Mouse (Mus musculus): ENCODE measurements at regions not wholly inside any gene's neighbourhood (a gene's known extent, or its start where the extent isn't known, plus 50 kb on each side); places are given as distances from the start of the nearest gene placed in this dataset.
A peak's percentile ranks its signal among the peaks of the same experiment; 100 is the strongest.
"Not testable (repeated sequence)": the region's sequence is repeated elsewhere in the genome, so short reads cannot be mapped to it uniquely, and the experiment has no call there.

GRCm38 (mm10) chr8:112257311-112257894 is 242.6 kb upstream of the Gm6793 start:
- Histone ChIP-seq H3K27me3 (ENCODE audit: control insufficient read depth, insufficient read depth, low read length) (no peaks in the 10 kb centered on the region), H3K4me3 (ENCODE audit: low read depth, low read length) (no peak overlapping the region), H3K9ac (ENCODE audit: low read length) (no peak overlapping the region), H3K4me1 (ENCODE audit: control insufficient read depth, insufficient read depth, low read length) (no peaks in the 10 kb centered on the region; the same call in 1 of the 2 replicates), H3K27ac (replicated peaks; ENCODE audit: low read depth, low read length) (no peak overlapping the region), H3K36me3 (ENCODE audit: control insufficient read depth, insufficient read depth, low read length) (no peaks in the 10 kb centered on the region), H3K4me2 (ENCODE audit: low read depth, severe bottlenecking) (peak overlapping the region; percentile 15), H3K9me3 (ENCODE audit: control insufficient read depth, low read length) (no peaks in the 10 kb centered on the region)
- ATAC-seq (ENCODE audit: insufficient number of reproducible peaks, low FRiP score, low TSS enrichment, low read depth) (no peak), DNase-seq (ENCODE audit: low spot score) (no peak)
- WGBS: 31% methylated on average over 18 of the region's 18 CpGs

- H3K9ac ChIP-seq (ENCODE audit: low read length): not testable (repeated sequence)
These were observed 231.8 kb upstream of the Gm6793 start for GRCm38 (mm10) chr8:112246629-112247028.

GRCm38 (mm10) chr8:112238681-112239080 is 223.8 kb upstream of the Gm6793 start:
- Histone ChIP-seq H3K36me3 (ENCODE audit: control insufficient read depth, insufficient read depth, low read length) (no peaks in the 10 kb centered on the region), H3K4me3 (ENCODE audit: low read depth, low read length) (no peak overlapping the region), H3K27me3 (ENCODE audit: control insufficient read depth, insufficient read depth, low read length) (no peaks in the 10 kb centered on the region), H3K27ac (replicated peaks; ENCODE audit: low read depth, low read length) (no peak overlapping the region), H3K4me2 (ENCODE audit: low read depth, severe bottlenecking) (no peak overlapping the region), H3K9me3 (ENCODE audit: control insufficient read depth, low read length) (no peaks in the 10 kb centered on the region), H3K9ac (ENCODE audit: low read length) (no peak overlapping the region), H3K4me1 (ENCODE audit: control insufficient read depth, insufficient read depth, low read length) (no peaks in the 10 kb centered on the region)
- 86% methylated on average over 9 of the region's 9 CpGs for WGBS
- ATAC-seq (ENCODE audit: insufficient number of reproducible peaks, low FRiP score, low TSS enrichment, low read depth): no peak
- no peak for DNase-seq (ENCODE audit: low spot score)

More at GRCm38 (mm10) chr8:112246629-112247028, 231.8 kb upstream of the Gm6793 start:
- WGBS: 93% methylated on average over 2 of the region's 2 CpGs
- peak; percentile 54; the same call in 1 of the 2 replicates for ATAC-seq (ENCODE audit: insufficient number of reproducible peaks, low FRiP score, low TSS enrichment, low read depth)
- not testable (repeated sequence) for H3K9me3 ChIP-seq (ENCODE audit: control insufficient read depth, low read length); H3K27me3 ChIP-seq (ENCODE audit: control insufficient read depth, insufficient read depth, low read length); H3K4me3 ChIP-seq (ENCODE audit: low read depth, low read length); H3K4me2 ChIP-seq (ENCODE audit: low read depth, severe bottlenecking); H3K36me3 ChIP-seq (ENCODE audit: control insufficient read depth, insufficient read depth, low read length); H3K27ac ChIP-seq (replicated peaks; ENCODE audit: low read depth, low read length); H3K4me1 ChIP-seq (ENCODE audit: control insufficient read depth, insufficient read depth, low read length); DNase-seq (ENCODE audit: low spot score)

- not testable (repeated sequence) for H3K27me3 ChIP-seq (ENCODE audit: control insufficient read depth, insufficient read depth, low read length); H3K9me3 ChIP-seq (ENCODE audit: control insufficient read depth, low read length); H3K27ac ChIP-seq (replicated peaks; ENCODE audit: low read depth, low read length); H3K9ac ChIP-seq (ENCODE audit: low read length); DNase-seq (ENCODE audit: low spot score); H3K4me2 ChIP-seq (ENCODE audit: low read depth, severe bottlenecking); H3K4me1 ChIP-seq (ENCODE audit: control insufficient read depth, insufficient read depth, low read length); H3K4me3 ChIP-seq (ENCODE audit: low read depth, low read length); H3K36me3 ChIP-seq (ENCODE audit: control insufficient read depth, insufficient read depth, low read length); ATAC-seq (ENCODE audit: insufficient number of reproducible peaks, low FRiP score, low TSS enrichment, low read depth)
- 91% methylated on average over 19 of the region's 19 CpGs for WGBS
These were observed 221.9 kb upstream of the Gm6793 start for GRCm38 (mm10) chr8:112236751-112237150.

GRCm38 (mm10) chr8:112219656-112220055 is 204.8 kb upstream of the Gm6793 start:
- Histone ChIP-seq H3K4me1 (ENCODE audit: control insufficient read depth, insufficient read depth, low read length) (no peaks in the 10 kb centered on the region), H3K9me3 (ENCODE audit: control insufficient read depth, low read length) (no peaks in the 10 kb centered on the region), H3K9ac (ENCODE audit: low read length) (no peak overlapping the region), H3K27ac (replicated peaks; ENCODE audit: low read depth, low read length) (no peak overlapping the region), H3K4me3 (ENCODE audit: low read depth, low read length) (no peak overlapping the region), H3K27me3 (ENCODE audit: control insufficient read depth, insufficient read depth, low read length) (no peaks in the 10 kb centered on the region), H3K4me2 (ENCODE audit: low read depth, severe bottlenecking) (no peak overlapping the region), H3K36me3 (ENCODE audit: control insufficient read depth, insufficient read depth, low read length) (no peaks in the 10 kb centered on the region)
- WGBS: 44% methylated on average over 6 of the region's 6 CpGs
- DNase-seq (ENCODE audit: low spot score): peak; percentile 29
- no peak for ATAC-seq (ENCODE audit: insufficient number of reproducible peaks, low FRiP score, low TSS enrichment, low read depth)

GRCm38 (mm10) chr8:112212170-112212569 is 197.3 kb upstream of the Gm6793 start:
- DNase-seq (ENCODE audit: low spot score): no peak
- Histone ChIP-seq H3K9me3 (ENCODE audit: control insufficient read depth, low read length) (no peaks in the 10 kb centered on the region), H3K27ac (replicated peaks; ENCODE audit: low read depth, low read length) (no peak overlapping the region), H3K36me3 (ENCODE audit: control insufficient read depth, insufficient read depth, low read length) (no peaks in the 10 kb centered on the region), H3K9ac (ENCODE audit: low read length) (no peak overlapping the region), H3K4me2 (ENCODE audit: low read depth, severe bottlenecking) (no peak overlapping the region), H3K27me3 (ENCODE audit: control insufficient read depth, insufficient read depth, low read length) (no peaks in the 10 kb centered on the region), H3K4me3 (ENCODE audit: low read depth, low read length) (no peak overlapping the region), H3K4me1 (ENCODE audit: control insufficient read depth, insufficient read depth, low read length) (no peaks in the 10 kb centered on the region)
- 93% methylated on average over 5 of the region's 5 CpGs for WGBS
- no peak for ATAC-seq (ENCODE audit: insufficient number of reproducible peaks, low FRiP score, low TSS enrichment, low read depth)

GRCm38 (mm10) chr8:112196423-112196822 is 181.6 kb upstream of the Gm6793 start:
- no peaks in the 10 kb centered on the region for H3K9me3 ChIP-seq (ENCODE audit: control insufficient read depth, low read length)
- H3K4me1 ChIP-seq (ENCODE audit: control insufficient read depth, insufficient read depth, low read length): no peaks in the 10 kb centered on the region
- H3K4me3 ChIP-seq (ENCODE audit: low read depth, low read length): no peak overlapping the region
- DNase-seq (ENCODE audit: low spot score): no peak
- H3K27me3 ChIP-seq (ENCODE audit: control insufficient read depth, insufficient read depth, low read length): no peaks in the 10 kb centered on the region
- ATAC-seq (ENCODE audit: insufficient number of reproducible peaks, low FRiP score, low TSS enrichment, low read depth): no peak
- no peak overlapping the region for H3K9ac ChIP-seq (ENCODE audit: low read length)
- H3K27ac ChIP-seq (replicated peaks; ENCODE audit: low read depth, low read length): no peak overlapping the region
- 71% methylated on average over 1 of the region's 1 CpGs for WGBS
- H3K36me3 ChIP-seq (ENCODE audit: control insufficient read depth, insufficient read depth, low read length): no peaks in the 10 kb centered on the region
- no peak overlapping the region for H3K4me2 ChIP-seq (ENCODE audit: low read depth, severe bottlenecking)

GRCm38 (mm10) chr8:112195880-112196279 is 181.0 kb upstream of the Gm6793 start:
- DNase-seq (ENCODE audit: low spot score) (no peak), ATAC-seq (ENCODE audit: insufficient number of reproducible peaks, low FRiP score, low TSS enrichment, low read depth) (no peak)
- no peak overlapping the region for H3K4me2 ChIP-seq (ENCODE audit: low read depth, severe bottlenecking)
- no peak overlapping the region for H3K4me3 ChIP-seq (ENCODE audit: low read depth, low read length)
- H3K27me3 ChIP-seq (ENCODE audit: control insufficient read depth, insufficient read depth, low read length): no peaks in the 10 kb centered on the region
- no peak overlapping the region for H3K9ac ChIP-seq (ENCODE audit: low read length)
- no peaks in the 10 kb centered on the region for H3K36me3 ChIP-seq (ENCODE audit: control insufficient read depth, insufficient read depth, low read length)
- 83% methylated on average over 2 of the region's 2 CpGs for WGBS
- no peaks in the 10 kb centered on the region for H3K9me3 ChIP-seq (ENCODE audit: control insufficient read depth, low read length)
- H3K27ac ChIP-seq (replicated peaks; ENCODE audit: low read depth, low read length): no peak overlapping the region
- H3K4me1 ChIP-seq (ENCODE audit: control insufficient read depth, insufficient read depth, low read length): no peaks in the 10 kb centered on the region

GRCm38 (mm10) chr8:112191846-112192245 is 177.0 kb upstream of the Gm6793 start:
- Histone ChIP-seq H3K4me1 (ENCODE audit: control insufficient read depth, insufficient read depth, low read length) (no peaks in the 10 kb centered on the region), H3K27me3 (ENCODE audit: control insufficient read depth, insufficient read depth, low read length) (no peaks in the 10 kb centered on the region), H3K27ac (replicated peaks; ENCODE audit: low read depth, low read length) (no peak overlapping the region), H3K36me3 (ENCODE audit: control insufficient read depth, insufficient read depth, low read length) (no peaks in the 10 kb centered on the region), H3K9me3 (ENCODE audit: control insufficient read depth, low read length) (no peaks in the 10 kb centered on the region), H3K9ac (ENCODE audit: low read length) (no peak overlapping the region), H3K4me3 (ENCODE audit: low read depth, low read length) (no peak overlapping the region), H3K4me2 (ENCODE audit: low read depth, severe bottlenecking) (no peak overlapping the region)
- DNase-seq (ENCODE audit: low spot score): no peak
- ATAC-seq (ENCODE audit: insufficient number of reproducible peaks, low FRiP score, low TSS enrichment, low read depth): no peak
- 90% methylated on average over 3 of the region's 3 CpGs for WGBS

Measured in limb, embryonic 11.5 days (tissue).